Mouse (Mus musculus): ENCODE measurements around the gene Bcr. TPM values are rescaled to one million over a fixed set of nuclear protein-coding genes. Genes with fewer than 3 reads are reported as not detected.

The Bcr gene
- polyA plus RNA-seq, 1 experiment from 2014 or later: 5.6 TPM

DNA sequence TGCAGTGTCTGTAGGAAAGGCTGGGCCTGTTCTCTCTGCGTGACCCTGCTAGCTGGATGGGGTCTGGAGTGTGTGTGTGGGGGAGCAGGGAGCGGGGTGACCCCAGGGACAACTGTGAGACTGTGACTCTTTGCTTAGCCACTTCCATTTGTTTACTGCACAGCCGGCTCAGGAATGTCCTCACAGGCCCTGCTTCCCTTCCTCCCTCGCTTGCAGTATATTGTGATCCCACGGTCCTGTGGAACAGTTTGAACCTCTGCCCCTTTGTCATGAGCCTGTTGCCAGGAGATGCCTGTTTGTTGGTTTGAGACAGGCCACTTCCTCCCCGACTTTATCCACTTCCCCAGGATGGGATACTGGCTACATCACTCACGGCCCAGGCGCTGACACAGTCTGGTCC, 116.1 kb downstream of the Bcr start:
- DNase-seq (ENCODE audit: low spot score): no peak

DNA sequence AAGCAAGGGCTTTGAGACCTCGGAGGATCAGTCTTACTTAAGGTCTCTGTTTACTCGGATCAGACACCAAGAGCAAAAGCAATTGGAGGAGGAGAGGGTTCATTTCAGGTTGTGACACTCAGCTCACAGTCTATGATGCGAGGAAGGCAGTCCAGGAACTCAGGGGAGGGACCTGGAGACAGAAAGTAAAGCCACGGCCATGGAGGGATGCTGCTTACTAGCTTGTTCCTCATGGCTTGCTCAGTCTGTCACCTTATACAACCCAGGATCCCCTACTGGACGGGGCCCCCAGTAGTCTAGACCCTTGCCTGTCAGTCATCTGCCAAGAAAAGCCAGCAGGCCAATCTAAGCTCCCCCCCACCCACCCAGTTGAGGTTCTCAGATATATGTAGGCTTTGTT, 118.5 kb downstream of the Bcr start:
- DNase-seq (ENCODE audit: low spot score): no peak

DNA sequence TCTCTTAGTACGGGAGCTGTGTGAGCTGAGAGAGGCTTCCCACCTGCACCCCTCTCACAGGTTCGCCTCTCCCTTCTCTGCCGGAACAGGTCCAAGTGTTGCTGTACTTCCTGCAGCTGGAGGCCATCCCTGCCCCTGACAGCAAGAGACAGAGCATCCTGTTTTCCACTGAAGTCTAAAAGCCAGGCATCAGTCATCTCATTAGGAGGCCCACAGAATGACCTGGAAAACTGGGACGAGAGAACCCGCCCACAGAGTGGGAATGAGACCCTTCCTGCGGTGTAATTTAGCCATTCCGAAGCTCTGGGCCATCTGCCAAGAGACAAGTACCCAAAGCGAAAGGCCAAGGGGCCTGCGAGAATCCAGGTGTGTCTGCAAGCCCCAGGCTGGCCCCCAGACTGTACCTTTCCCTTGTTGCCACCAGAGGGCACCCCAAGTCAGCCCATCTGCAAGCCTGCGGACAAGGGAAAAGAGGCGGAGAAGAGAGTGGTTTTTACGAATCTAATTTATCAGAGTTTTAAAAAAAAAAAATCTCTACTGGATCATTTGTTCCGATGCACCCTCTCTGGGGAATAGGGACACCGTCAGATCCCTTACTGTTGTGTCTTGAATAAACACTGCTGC, 121.9 kb downstream of the Bcr start:
- DNase-seq (ENCODE audit: low spot score): peak; percentile 65

DNA sequence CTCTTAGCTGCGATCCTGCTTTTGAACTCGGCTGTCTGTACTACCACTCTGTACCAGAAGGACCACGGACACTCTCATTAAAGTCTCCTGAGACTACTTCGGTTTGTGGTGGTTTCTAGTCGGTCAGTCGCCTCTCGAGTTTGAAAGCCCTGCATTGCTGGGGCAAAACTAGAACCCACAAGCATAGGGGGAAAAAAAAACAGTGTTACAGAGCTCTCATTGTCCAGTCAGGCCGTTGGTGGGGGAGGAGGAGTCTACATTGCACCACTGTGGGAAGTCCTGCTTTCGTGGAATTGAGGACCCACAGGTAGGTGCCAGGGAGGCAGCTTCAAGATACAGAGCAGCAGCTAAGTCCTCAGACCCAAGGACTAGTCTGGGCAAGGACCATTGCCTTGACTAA, 124.4 kb downstream of the Bcr start:
- no peak for DNase-seq (ENCODE audit: low spot score)

DNA sequence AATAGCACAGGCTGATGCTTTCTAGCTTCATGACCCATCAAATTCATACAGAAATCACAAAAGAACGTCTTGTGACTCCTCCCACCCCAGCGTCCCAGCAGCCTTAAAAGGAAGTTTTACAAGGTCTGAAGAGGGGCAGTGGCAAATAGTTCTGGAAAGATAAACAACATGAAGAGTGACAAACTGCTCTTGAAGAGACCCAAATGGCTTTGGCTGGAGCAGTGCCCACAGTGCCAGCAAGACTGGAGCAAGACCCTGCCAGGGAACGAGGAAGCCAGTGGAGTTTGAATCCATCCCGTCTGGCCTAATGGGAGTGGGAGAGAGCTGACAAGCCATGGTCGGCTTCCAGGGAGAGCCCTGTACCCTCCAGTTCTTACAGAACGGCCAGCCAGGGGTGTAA, 126.2 kb downstream of the Bcr start:
- no peak for DNase-seq (ENCODE audit: low spot score)

DNA sequence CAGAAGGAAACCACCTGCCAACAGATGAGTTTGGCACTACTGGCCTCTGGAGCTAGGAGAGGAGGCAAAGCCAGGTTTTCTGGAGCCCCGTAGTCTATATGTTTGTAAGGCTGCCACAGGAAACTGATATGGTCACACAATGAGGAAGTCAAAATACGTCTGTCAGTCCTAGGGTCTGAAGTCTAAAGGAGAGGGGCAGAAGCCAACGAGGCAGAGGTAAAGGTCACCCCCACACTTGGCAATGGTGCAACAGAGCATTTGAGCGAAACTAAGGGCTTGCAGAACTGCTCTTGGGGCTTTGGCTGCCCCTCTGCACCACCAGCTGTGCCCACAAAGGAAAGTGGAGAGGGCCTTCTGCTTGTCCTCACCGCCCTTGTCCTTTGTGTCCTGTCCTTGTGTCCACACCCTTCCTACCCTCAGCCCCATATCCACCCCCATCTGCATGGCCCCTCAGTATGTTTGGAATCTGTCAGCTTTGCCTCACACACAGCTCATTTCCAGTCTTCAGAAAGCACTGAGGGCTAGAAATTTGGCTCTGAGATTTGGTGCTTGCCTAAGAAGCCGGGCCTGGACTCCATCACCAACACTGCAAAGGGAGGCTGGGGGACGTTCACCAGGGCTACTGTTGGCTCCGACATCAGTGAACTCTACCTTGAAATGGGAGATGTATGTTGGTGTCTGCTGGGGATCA, 127.1 kb downstream of the Bcr start:
- no peak for DNase-seq (ENCODE audit: low spot score)

DNA sequence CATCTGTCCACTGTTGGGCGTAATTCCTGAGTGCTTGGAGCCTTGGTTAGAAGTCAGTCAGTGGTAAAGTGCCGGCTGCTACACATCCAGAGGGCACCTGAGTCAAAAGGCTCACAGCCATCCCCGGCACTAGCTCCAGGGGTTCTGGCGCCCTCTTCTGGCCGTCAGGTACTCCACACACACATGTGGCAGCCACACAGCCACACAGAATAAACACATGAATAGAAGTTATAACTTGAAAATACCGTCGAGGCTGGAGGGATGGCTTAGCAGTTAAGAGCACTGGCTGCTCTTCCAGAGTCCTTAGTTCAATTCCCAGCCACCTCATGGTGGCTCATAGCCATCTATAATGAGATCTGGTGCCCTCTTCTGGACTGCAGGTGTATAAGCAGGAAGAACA, 131.3 kb downstream of the Bcr start:
- DNase-seq (ENCODE audit: low spot score): no peak

DNA sequence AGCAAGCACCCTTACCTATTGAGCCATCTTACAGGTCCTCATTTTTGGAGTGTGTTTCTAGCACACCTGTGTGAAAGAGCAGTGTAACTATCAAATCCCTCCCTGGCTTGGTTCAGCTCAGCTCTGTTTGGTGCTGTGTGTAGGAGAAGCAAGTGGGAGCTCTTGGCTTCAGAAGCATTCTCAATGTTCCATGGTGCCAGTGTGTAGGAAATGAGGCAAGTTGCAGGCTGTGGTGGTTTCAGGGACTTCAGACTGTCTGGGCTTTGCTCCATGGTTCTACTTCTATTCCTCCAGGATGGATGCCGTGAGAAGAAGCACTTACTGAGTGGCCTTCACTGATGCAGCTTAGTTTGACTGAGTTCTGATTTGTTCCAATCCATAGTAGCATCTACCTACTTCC, 137.4 kb downstream of the Bcr start:
- no peak for DNase-seq (ENCODE audit: low spot score)

DNA sequence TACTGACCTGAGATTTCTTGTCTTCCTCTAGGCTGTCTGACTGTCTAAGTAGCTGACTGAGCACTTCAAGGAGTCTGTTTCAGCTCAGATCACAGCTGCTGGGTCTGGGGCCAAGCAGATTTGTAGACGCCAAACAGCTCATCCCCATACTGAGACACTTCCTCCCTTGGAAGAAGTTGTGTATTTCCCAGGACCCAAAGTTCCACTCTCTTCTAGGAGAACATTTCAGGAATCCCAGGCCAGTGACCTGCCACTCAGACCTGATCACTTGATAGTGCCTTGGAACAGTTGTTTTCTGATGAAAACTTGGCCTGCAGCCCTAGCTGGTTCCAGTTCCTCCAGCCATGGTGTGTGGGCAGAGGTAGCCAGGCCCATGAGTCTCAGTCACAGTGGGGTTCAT, 140.3 kb downstream of the Bcr start:
- DNase-seq (ENCODE audit: low spot score): no peak

DNA sequence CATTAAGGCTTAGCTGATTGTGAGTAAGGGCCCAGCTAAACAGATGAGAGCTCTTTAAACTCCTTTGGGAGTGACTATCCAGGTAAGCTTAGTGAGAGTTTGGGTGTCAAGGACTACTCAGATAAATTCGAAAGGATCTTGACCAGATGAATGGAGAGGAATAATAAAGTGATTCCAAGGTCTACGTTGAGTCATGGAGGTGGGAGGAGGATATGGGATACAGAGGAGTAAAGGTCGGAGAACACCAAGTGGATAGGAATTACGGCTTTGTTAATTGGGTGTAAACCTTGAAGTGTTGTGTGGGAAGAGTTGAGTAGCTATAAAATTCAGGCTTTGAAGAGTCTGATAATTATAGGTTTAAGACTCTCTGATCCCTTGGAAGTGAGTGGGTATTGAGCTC, 145.8 kb downstream of the Bcr start:
- DNase-seq (ENCODE audit: low spot score): no peak

DNA sequence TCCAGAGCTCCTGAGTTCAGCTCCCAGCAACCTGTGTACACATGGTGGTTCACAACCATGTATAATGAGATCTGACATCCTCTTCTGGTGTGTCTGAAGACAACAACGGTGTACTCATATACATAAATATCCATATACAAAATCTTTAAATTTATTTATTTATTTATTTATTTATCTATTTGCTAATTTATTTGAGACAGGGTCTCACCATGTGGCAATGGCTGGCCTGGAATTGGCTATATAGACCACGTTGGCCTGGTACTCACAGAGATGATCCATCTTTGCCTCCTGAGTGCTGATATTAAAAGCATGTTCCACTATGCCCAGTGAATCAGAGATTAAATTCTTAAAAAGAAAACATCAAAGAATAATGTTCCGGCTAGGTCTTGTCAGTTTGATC, 150.4 kb downstream of the Bcr start:
- DNase-seq (ENCODE audit: low spot score): no peak

DNA sequence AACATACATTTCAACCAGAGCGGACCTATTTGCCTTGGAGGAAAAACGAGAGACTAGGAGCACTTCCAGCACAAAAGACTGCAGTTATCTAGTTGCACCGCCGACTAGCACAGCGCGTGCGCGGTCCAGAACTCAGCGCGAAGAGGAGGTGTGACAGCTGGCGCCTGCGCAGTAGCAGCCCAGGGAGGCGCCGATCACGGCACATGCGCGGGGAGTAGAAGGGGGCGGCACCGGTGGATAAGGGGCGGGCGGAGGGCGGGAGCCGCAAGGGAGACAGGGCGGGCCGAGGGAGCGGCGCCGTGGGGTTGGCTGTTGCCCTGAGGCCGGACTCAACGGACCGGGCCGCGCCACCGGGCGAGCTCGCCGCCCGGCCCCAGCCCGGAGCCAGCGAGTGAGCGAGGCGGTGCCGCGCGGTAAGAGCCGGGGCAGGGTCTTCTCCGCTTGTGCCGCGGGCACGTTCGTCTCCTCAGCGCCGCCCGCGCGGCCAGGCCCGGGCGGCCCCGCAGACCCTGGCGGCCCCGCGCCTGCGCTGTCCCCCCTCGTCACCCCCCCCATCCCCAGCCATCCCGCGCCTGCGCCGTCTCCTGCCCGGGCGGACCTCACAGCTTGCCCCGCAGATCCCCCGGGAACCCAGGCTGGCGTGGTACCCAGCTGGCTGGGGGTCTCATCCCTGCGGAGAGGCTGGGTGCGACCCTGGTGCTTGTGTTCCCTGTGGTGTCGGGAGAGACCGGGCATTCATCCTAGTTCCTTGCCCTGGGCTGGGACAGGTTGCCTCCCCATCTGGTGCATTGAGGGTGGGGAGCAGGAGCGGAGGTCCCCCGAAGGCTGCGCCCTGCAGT, 151.6 kb downstream of the Bcr start, which contains the start of gene Specc1l:
Gene Specc1l (plus strand): TSS at position 267 of the 839 bp plus-strand sequence.
- peak; percentile 97 for DNase-seq (ENCODE audit: low spot score)

DNA sequence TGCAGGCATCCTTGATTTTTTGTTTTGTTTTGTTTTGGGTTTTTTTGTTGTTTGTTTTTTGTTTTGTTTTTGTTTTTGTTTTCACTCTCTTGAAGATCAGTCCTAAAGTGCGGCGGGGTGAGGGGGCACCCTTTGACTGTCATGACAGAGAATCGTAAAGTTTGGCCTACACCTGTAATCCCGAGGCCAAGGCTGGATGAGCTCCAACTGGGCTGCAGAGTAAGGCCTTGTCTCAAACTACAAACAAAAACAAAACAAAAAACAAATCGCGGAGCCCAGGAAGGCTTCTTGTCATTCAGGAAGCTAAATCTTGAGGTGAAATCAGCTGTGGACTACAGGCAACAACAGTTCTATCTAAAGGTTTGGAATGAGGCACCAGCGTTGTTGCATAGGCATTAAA, 152.6 kb downstream of the Bcr start:
- DNase-seq (ENCODE audit: low spot score): no peak

DNA sequence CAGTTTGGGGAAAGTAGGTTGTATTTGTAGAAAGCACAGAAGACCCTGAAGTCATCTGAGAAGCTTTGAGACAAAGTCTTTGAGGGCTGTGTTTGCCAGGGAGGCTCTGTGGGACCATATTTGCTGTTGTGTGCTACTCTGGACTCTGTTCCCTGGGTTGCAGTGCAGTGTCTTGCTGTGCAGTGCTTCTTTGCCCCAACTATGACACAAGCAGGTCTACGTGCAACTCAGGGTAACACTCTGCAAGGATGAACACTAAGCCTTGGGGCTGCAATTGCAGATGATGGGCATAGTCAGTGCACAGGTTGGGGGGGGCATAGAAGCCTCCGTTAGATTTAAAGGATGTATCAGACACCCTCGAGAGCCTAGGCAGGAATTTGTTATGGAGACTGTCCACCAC, 160.3 kb downstream of the Bcr start:
- DNase-seq (ENCODE audit: low spot score): no peak

DNA sequence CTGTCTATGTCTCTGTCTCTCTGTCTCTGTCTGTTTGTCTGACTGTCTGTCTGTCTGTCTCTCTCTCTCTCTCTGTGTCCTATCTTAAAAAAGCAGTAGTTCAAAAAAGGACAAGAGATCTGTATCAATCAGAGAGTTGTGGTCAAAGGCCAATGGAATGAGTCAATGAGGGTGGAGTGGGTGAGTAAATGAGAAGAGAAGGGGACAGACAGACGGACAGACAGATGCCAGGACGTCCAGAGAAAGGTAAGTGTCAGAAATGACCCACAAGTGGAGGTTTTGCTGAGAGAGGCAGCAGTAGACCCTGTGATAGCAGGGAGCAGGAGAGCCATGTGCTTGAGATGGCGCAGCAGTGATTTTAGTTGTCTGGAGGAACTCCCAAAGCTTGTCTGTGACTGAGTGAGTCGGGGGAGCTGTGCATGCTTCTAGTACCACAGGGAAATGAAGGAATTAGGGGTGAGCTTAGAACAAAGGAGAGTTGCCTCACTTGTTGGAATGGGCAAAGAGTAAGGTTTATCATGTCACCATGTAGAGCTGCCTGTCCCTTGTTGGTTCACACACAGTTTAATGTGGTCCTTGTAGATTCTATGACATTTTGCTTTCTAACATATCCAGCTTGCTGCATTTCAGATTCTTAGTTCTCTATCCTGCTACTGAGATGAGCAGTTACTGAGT, 161.7 kb downstream of the Bcr start:
- no peak for DNase-seq (ENCODE audit: low spot score)

DNA sequence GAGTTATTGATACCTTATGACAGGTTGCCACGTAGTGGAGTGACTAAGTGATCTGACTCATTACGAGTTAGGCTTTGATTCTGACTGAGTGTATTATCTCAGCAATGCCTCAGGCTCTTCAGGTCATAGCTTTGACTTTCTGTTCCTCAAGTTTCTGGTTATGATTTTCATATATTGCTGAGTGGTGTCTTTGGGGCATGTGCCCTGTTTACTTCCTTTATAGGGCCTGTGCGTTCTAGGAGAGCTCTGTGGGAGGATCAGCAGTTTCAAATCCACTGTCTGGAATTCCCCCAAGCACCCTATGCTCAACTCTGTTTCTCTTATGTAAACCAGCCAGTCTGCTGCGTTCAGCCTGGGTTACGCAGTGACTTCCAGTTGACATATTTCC, 162.2 kb downstream of the Bcr start:
- DNase-seq (ENCODE audit: low spot score): no peak

DNA sequence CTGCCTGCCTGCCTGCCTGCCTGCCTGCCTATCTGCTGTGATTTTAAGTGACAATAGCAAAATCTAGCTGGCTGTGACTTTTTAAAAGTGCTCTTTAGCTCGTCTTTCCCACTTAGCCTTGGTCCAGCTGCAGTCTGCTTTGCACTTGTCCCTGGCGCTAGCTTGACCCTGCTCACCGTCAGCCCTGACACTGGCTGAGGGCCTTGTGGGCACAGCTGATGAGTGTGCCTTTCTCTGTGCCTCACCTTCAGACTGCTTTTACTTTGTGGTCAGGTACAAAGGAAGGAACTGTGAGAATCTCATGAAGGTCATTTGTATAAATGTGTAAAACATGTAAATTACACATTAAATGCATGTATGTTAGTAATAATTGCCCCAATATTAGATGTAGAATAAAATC, 163.8 kb downstream of the Bcr start:
- DNase-seq (ENCODE audit: low spot score): no peak

DNA sequence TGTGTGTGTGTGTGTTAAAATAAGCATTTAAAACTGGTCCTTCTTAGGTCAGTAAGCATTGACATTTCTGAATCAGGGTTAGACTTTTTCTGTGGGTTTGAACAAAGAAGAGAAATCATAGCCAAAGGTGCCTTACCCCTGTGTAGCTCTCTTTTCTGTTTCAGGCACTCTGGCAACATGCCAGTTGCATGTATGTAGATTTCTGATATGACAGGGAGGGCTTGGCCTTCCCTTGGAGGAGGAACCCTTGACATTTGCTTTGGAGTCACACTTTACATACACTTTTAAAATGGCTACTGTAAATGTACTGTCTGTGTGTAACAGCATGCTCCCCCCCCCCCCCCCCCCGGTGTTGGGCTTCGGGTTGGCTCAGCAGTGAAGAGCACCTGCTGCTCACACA, 164.2 kb downstream of the Bcr start:
- DNase-seq (ENCODE audit: low spot score): no peak

DNA sequence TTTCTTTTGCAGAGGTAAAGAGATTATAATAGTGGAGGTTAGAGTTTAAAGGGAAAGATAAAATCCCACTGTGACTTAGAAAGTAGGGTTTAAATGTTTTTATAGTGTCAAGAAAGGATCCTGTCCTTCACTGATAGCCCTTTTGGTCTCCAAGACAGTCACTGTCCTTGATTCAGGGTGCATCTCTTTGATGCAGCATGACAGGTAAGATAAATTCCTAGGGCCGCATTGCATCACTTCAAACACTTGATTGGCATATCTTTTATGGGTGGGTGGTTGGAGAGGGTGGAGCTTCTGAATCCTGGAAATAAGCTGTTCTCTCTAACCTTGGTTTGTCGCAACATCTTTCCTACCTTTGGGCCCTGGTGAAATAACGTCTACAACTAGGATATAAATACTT, 167.0 kb downstream of the Bcr start:
- DNase-seq (ENCODE audit: low spot score): no peak

DNA sequence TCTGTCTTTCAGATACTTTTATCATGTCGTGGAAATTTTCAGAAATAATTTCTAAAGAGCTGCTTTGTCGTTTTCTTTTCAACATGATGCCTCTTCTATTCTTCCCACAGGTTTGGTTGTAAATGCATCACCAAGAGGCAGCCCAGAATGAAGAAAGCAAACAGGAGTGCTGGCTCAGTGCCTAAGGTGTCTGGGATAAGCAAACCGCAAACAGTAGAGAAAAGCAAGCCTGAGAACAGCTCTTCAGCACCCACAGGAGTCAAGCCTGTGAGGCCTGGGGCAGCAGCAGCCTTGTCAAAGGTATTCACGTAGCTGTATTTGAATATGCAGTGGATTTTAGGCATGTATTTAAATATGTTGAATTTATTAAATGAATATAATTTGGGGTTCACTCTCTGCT, 170.2 kb downstream of the Bcr start:
- no peak for DNase-seq (ENCODE audit: low spot score)

DNA sequence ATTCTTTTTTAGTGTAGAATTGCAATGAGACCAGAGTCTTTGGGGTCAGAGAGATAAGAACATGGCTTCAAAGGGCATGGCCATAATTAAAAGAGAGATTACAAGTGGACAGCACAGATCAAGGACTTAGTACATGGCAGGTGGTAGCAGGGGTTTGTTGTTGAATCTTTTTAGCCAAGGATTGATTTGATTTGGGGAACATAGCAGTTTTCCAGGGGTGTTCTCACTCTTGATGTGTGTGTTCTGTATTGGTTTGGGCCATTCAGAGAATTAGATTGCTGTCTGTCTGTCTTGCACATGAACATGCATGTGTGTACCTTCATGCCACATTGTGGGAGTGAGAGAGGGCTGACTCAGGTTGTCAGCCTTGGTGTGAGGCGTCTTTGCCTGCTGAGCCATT, 171.5 kb downstream of the Bcr start:
- DNase-seq (ENCODE audit: low spot score): no peak

DNA sequence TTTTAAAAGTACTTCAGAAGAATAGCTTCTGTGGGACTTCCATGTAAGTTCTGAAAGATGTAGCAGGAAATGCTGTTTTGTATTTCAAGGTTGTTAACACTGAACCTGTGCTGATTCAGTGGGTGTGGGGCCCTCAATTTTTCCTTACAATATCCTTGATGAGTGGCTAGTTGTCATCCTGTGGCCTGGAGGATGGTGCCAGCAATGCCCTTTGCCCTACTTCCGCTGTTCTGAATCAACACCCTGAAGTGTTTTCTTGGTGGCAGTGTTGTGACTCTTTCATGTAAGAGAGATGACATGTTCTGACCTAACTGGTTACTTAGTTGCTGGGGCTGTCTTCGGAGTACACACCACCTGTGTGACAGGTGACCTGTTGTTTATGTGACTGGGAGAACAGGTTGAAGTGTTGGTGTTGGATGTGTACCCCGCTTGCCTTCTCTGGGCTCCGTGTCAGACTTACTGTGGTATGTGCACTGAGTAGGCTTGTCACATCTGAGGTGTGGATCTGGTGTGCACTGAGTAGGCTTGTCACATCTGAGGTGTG, 172.3 kb downstream of the Bcr start:
- no peak for DNase-seq (ENCODE audit: low spot score)

Data from thymus, postnatal 0 days (tissue).